Mouse (Mus musculus) frontal cortex, postnatal 10 days (tissue): ENCODE data around the gene Fbll1.
"Not testable (repeated sequence)": the region's sequence is repeated elsewhere in the genome, so short reads cannot be mapped to it uniquely, and the experiment has no call there.

Experiments
- DNase-seq, 2 experiments: peaks; one replicate each; pipeline ENCODE4 v3.0.0; 2022; ENCODE audit warnings: low spot score in 2 of 2, mixed read lengths in 1 of 2

Gene Fbll1

DNA sequence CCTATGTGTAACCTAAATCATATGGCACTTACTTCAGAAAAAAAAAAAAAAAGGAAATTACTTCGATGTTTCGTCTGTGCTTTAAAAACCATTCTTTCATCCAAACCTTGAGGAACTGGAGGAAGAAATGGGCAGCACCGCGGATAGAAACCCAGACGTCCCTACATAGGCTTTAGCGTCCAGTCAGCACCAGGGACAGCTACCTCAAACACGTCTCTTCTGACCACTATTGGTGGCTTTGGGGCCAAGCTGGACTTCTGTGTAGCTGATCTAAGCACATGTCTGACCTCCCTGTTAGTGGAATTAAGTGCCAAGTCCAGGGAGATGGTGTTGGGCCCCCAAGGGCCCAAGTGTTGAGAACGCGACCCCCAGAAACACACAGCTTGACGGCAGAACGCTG is at the start of gene Fbll1:
Fbll1 (minus strand) TSS at position 11 of the 400 bp plus-strand sequence.
- DNase-seq: peak; percentile 17 to 24

DNA sequence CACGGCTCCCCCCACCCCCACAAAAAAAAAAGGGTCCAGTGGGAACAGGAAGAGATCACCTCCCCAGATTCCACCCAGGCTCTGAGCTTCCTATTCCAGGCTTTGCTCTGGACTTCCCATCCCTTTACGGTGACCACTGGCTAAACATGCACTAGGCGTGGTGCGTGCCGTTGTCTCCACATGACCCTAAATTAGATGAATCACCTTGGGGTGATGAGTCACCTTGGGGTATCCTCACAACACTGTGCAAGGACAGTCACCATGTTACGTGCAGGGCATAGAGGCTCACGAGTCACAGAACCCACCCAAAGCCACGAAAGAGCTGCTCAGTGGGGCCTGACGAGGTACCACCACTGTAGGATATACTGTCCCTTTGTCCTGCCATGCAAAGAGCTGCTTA is 45.6 kb upstream of the Fbll1 start:
- DNase-seq: no peak

DNA sequence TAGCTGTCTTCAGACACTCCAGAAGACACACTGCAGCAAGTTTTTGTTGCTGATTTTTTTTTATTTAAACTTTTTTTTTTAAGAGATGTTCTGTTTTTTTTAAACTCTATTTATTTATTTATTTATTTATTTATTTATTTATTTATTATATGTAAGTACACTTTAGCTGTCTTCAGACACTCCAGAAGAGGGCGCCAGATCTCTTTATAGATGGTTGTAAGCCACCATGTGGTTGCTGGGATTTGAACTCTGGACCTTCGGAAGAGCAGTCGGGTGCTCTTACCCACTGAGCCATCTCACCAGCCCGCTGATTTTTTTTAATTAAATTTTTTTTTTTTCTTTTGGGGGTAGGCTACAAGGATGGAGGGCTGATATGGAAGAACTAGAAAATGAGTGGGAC is 43.9 kb upstream of the Fbll1 start:
- not testable (repeated sequence) for DNase-seq

DNA sequence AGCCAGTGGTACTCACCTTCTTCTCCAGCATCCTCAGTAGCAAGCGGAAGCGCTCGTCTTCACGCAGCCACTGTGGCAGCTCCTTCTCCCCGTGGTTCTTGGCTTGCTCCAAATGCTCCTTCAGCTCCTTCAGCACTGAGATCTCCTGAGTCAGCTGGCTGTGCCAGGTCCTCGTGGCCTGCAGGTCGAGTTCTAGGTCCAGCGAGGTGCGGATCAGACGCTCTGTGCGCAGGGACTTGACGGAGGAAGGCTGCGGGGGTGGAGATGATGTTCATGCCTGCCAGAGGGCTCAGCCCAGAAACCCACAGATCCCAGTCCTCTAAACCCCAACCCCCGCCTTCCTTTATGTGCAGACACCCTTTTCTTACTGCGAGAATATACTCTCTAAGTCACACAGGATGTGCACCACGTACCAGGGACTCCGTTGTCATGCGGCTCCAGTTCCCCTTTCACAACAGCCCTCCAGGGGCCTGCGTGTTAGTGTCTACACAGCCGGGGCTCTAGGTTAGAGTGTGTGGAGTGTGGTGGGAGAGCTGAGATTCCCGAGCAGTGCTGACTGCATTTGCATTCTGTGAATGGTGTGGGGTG is 43.1 kb upstream of the Fbll1 start:
- DNase-seq: no peak

DNA sequence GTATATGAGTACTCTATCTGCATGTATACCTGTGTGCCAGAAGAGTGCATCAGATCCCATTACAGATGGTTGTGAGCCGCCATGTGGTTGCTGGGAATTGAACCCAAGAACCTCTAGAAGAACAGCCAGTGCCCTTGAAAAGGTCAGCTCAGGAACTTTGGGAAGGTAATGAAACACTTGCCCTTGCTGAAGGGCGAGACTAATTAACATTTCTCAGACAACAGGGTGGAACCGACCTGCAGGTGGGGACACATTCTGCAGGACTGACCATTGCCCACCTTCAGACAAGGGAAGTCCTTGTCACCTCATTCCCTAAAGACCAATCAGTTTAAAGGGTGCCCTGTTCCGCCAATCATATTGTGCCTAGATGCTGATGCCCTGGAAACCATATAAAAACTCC is 42.1 kb upstream of the Fbll1 start:
- DNase-seq: not testable (repeated sequence)

DNA sequence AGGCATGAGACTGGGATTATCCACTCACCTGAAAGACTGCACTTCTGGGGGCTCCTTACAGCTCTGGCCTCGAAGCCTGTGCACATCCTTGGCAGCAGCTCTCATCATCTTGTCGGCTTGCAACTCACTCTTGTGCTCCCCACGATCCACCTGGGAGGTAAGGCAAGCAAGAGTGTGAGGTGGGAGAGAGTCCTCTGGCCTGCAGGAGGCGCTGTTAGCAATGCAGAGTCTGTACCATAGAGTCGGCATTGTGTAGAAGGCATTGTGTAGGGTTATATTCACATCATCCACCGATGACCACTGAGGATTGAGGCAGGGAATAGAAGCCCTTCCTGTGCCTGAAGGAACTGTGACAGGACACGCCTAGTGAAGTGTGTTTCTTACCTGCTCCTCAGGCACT is 41.6 kb upstream of the Fbll1 start:
- DNase-seq: no peak

DNA sequence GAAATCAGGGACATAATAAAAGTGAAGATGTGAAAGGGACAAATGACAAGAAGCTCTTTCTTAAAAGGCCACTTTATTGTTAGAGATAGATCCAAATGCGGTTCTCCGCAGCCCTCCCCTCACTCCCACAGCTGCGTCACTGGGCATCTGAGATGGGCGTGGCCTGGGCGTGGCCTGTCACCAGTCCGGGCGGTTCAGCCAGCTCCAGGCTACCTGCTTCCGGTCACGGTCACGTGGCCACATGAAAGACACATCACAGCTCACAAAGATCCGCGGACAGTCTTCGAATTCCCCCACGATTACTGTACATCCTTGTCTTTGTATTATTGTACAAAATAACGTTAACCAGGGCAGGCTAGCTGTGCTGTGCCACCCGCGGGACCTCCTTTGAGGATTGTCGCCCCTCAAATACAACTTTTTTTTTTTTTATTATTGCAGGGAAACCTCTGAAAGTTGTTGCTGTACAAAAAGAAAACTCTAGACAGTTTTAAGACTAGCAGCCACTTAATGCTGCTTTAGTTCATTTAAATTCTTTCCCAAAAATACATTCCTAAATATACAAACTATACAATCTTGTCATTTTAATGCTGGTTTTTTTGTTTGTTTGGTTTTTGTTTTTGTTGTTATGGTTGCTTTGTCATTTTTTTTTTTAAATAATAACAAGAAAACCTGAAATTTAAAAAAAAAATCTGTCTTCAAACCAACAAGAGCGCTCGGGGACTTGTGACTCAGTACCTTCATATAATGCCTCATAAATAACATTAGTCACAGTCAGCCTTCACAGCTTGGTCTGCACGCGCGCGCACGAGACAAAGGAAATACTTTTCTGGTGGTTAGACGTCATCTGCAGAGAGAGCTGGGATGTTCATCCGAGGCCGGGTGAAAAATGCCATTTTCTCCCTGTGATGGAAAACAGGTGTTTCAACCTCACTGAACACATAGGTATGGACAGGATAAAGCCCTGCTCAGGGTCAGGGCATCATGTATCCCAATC is 40.0 kb upstream of the Fbll1 start:
- DNase-seq: peak; percentile 64 to 67

DNA sequence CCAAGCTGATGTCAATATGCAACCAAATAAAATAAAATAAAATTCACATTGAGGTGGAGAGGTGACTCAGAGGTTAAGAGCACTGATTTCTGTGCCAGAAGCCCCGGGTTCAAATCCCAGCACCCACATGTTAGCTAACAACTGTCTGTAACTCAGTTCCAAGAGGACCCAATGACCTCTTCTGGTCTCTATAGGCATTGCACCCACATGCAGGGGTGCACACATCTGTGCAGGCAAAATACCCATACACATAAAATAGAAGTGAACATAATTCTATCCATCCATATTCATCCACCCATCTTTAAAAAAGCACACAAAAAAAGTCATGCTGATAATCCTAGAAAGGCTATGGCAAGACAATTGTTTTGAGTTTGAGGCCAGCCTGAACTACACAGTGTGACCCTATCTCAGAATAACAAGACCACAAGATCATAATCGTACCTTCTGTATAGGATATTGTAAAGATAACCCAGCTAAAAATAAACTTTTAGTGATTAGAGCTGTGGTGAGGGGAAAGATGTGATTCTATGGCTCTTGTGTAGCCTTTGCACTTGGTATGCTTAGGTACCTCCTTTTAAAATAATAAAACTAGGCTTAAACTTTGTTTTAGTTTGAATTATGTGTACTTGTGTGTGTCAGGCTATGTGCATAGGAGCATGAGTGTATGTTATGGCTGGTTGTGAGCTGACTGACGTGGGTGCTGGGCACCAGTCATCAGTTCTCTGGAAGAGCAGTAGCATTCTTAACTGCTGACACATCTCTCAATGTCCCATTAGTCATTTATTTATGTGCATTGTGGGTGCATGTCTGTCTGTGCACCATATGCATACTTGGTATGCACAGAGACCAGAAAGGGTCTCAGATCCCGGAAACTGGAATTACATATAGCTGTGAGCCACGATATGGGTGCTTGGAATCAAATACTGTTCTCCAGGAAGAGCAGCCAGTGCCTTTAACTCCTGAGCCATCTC is 38.8 kb upstream of the Fbll1 start:
- no peak for DNase-seq

DNA sequence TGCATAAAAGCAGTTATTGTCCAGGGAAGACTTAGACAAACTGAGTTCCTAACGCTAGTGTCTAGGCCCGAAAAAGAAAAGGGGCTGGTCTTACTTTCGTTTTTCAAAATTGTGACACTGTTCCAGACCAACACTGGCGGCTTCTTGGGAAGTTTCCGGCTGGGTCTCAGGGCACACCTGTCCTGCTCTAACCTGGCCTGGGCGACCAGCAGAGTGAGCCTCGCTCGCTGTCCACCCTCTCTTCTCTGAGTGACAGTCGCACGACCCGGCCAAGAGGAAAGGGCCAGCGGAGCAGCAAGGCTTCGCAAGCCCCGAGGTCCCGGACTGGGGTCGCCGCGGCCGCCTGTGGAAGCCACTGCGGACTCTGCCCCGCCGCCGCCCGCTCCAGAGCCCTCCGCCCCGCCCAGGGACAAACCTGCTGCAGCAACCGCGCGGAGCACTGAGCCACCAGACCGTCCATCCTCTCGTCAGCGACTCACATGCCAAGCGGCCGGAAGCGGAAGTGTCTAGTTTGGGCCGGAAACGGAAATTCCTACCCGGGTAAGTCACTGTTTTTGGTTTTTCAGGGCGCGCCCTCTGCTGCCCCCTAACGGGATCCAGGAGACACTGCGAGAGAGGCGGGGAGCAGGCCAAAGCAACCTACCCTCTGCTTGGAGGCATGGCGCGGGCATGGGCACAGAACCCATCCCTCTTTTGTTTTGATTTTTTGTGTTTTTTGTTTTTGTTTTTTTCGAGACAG is 35.5 kb upstream of the Fbll1 start, which contains the start of gene Rars:
Rars (minus strand) TSS at position 485 of the 739 bp plus-strand sequence.
- DNase-seq: peak; percentile 84 to 91

DNA sequence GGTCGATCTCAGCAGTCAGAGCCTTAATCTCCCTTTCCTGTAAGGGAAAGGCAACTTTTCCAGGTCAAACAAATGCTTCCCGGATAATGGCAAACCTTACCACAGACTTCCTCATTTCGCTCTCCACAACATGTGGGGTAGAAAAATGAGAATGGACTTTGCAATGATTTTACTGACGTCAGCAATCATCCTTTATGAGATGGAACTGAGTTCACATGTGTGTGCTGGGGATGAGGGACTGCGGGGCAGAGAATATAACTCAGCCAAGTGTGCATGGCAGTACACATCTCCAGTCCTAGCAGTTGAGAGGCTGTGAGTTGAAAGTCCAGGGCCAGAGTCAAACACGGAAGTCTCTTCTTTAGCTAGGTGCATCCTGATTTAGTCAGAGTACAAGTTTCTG is 34.6 kb upstream of the Fbll1 start:
- no peak for DNase-seq

DNA sequence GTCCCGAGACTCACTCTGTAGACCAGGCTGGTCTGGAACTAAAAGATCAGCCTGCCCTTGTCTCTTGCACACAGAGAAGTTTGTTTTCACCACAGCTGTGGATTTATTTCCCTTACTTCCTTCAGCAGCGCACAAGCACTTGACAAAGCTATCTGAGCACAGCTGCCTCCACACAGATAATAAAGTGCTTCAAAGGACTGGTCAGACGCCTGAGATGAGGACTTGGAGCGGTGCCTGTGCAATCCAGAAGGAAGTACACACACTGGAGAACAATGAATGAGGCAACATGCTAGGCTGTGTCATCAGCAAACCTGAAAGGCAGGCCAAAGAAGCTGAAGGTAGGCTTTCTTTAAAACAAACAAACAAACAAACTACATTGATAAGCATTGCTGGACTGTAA is 33.5 kb upstream of the Fbll1 start:
- DNase-seq: no peak

DNA sequence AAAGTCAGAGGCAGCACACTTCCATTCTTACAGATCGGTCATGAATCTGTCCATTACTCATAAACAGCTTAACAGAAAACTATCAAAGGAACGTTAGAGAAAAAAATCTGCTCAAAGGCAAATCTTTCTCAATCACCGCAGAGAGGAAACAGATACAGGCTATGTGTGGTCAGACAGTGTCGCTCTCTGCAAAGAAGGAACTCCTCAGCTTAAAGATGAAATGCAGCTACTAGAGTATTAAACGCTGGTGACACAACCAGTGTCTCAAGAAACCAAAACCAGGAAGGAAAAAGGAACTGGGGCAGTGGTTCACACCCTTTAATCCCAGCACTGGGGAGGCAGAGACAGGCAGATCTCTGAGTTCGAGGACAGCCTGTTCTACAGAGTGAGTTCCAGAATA is 29.0 kb upstream of the Fbll1 start:
- DNase-seq: no peak

DNA sequence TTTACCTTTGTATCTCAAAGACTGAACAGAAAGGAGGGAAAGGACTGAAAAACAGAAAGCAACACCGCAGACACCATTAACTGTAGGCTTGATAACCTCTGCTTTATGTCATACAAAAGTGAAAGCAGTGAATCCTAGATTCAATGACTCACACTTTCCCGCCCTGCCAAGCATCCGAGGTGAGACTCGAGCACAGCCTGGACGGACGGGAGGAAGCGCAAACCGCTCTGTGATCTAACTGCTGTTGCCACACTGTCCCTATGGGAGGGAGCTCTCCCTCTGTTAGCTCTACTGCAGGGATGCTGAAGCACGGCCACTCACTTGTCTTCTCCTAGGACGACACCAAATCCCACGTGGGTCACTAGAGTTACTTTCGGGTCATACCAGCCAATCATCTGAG is 17.6 kb upstream of the Fbll1 start:
- no peak for DNase-seq

DNA sequence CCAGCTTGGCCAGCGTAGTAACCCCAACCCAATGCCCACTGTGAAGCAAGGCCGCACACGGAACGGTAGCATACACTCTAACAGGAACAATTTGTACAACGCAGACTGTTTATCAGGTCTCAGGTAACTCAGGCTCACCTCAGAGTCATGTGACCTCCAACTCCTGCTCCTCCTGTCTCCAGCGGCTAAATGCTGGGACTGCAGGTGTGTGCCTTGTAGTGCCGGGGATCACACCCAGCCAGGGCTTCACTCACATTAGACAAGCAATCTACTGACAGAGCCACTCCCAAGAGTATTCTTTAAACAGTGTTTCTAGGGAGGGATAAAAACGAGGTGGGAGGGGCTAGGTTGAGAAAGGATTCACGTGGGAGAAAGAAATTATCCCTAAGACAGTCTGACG is 12.8 kb upstream of the Fbll1 start:
- no peak for DNase-seq

DNA sequence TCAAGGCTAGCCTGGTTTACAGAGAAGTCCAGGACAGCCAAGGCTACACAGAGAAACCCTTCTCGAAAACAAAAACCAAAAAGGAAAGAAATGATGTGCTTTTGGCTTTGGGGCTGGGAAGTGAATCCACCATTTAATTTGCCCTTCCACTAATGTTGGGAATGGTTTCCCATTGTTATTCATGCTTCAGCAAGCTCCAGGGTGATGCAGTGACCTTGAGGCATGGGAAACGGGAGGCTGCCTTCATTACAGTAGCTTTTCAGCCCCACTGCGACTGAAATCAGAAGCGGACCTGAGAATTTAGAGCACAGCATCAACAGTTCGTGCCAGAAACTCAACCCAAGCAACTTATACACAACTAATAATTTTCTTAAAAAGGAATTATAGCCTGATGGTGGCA is 2.6 kb upstream of the Fbll1 start:
- no peak for DNase-seq

DNA sequence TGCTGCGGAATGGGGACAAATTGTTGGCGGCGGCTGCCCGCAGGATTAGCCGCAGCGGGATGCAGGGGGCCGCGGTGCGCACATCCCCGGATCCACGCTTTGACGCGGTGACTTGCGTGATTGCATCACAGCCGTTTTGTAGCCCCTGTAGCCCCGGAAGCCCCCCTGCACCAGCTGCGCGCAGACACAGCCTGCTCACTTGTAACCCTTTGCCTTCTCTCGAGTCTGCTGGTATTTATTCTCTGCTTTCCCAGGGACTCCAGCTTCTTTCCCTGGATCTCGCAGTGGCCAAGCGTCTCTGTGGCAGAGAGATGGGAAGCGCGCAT is 226 bp downstream of the Fbll1 start:
- DNase-seq: peak; percentile 75 to 80

DNA sequence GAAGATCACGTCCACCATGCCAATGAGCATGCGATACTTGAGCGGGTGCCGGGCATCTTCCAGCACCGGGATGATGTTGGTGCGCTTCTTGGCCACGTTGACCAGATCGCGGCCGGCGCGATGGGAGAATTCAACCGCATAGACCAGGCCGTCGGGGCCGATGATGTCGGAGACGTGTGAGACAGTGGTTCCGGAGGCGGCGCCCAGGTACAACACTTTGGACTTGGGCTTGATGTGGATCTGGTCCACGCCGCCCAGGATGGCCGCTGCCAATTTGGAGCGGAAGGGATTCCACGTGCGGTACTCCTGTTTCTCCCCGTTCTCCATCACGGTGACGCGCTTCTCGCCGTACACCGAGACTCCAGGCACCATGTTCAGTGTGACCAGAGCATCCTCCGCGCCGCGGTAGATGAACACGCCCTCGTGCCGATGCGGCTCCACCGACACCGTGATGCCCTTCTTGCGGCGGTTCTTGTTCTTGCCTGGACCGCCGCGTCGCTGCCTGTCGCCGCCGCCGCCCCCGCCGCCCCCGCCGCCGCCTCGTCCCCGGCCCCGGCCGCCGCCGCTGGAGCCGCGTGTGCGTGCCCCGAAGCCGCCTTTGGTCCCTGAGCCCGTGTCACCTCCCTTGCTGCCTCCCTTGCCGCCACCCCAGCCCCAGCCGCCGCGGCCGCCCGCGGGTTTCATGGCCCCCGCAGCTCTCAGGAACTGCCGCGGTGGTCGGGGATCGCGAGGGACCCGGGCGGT is 761 bp downstream of the Fbll1 start:
- DNase-seq: peak; percentile 26 to 43

DNA sequence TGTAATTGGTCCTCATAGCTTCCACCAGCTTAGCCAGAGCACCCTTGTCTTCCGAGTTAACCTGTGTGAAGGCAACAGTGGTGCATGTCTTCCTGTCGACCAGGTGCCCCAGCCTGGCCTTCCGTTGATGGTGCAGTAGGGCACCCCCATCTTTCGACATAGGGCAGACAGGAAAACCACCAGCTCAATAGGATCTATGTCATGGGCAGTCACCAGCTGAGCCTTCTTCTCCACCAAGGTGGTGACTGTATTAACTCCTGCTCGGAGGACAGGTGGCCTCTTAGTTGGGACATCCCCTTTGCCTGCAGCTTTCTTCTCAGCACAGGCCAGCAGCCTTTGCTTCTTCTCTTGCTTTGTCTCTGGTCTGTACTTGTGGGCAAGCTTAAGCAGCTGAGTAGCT is 5.9 kb downstream of the Fbll1 start:
- DNase-seq: not testable (repeated sequence)

DNA sequence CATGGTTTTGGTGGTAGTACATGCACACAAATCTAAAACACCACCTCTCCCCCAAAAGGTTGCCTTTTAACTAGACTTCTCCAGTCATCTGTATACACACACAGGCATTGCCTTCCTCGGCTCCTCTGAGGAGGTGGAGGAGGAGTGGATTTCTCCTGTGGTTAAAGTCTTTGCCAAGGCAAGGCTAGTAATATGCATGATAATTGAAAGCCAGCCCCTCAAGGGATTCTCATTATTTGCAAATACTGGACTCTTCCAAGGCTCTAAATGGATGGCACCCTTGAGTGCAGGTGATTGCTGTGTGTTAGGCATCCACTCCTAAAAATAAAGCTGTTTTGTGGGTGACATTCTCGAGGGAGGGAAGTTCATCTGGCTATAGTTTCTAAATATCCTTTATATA is 10.2 kb downstream of the Fbll1 start:
- DNase-seq: no peak

DNA sequence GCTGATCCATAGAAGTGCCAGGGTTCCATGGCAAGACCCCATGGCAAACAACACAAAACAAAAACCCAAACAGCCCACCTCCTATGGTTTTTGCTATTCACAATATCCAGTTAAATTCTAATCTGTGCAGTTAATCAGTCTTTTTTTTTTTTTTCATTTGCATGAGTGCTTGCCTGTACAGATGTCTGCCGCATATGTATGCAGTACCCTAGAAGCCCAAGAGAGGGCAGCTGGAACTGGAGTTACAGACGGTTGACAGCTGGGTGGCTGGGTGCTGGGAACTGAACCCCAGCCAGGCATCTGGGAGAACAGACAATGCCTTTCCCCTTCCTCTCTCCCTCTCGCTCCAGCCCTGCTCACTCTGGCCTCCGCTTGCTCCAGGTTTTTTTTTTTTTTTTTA is 14.1 kb downstream of the Fbll1 start:
- DNase-seq: no peak

DNA sequence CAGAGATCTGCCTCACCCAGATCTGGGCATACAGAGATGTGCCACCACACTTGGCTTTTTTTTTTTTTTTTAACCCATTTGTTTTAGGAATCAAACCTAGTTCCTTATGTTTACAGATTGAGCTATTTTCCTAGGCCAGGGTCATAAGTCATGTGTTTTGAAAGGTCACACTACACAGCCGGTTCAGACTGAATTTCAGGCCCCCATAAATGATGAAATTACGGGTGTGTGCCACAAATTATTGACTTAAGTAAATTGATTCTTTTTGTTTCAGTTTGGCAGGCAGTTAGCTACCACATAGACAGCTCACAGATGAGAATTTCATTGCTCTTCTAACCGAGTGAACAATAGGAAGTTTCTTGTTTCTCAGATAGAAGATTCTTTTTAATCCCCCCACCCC is 14.7 kb downstream of the Fbll1 start:
- DNase-seq: no peak
